Mouse (Mus musculus) CH12.LX (cell line): ENCODE measurements at regions not wholly inside any gene's neighbourhood (a gene's known extent, or its start where the extent isn't known, plus 50 kb on each side); places are given as distances from the start of the nearest gene placed in this dataset.

Experiments used
- DNase-seq: peaks from one replicate; pipeline ENCODE4 v3.0.0-alpha.2; 2013; ENCODE audit errors: extremely low read depth
- H3K27ac ChIP-seq: 2 replicates; pipeline ENCODE4 v1.5.1; 2012; ENCODE audit warnings: low read depth, mild to moderate bottlenecking, control low read depth, moderate library complexity; ENCODE audit not compliant: insufficient read depth
- H3K27me3 ChIP-seq: replicated peaks from 2 replicates; pipeline ENCODE3; 2012; ENCODE audit warnings: inconsistent platforms
- H3K36me3 ChIP-seq, 2 experiments: replicated peaks in 1 of 2; 2 replicates each; pipeline versions ENCODE3 to v1.6.1; 2012; ENCODE audit warnings: inconsistent platforms in 1 of 2, low read length in 1 of 2, mild to moderate bottlenecking in 1 of 2, mixed read lengths in 1 of 2, moderate library complexity in 1 of 2; ENCODE audit not compliant: control insufficient read depth in 1 of 2, insufficient read depth in 1 of 2
- H3K4me1 ChIP-seq, 2 experiments: 2 replicates each; pipeline ENCODE4 v1.6.1; 2012; ENCODE audit warnings: inconsistent platforms in 1 of 2, moderate library complexity in 1 of 2; ENCODE audit not compliant: insufficient read depth in 2 of 2, control insufficient read depth in 1 of 2
- H3K4me2 ChIP-seq: 2 replicates; pipeline ENCODE4 v1.6.1; 2012; ENCODE audit warnings: low read depth, mild to moderate bottlenecking, control low read depth; ENCODE audit not compliant: poor library complexity, insufficient read depth, severe bottlenecking
- H3K4me3 ChIP-seq, 3 experiments: fragments of 150-350 bp in 1 of 3; sonication (generic) in 1 of 3; replicated peaks in 1 of 3; 2 replicates each; pipeline versions ENCODE3 to v1.5.1; 2011 to 2012; ENCODE audit warnings: low read depth in 2 of 3, low read length in 2 of 3, mild to moderate bottlenecking in 2 of 3, moderate library complexity in 2 of 3, control low read depth in 1 of 3, improper control_type of control experiment in 1 of 3, inconsistent platforms in 1 of 3, mixed read lengths in 1 of 3; ENCODE audit not compliant: poor library complexity in 1 of 3
- H3K79me2 ChIP-seq: replicated peaks from 2 replicates; pipeline ENCODE4 v1.6.1; 2012; ENCODE audit warnings: mild to moderate bottlenecking, moderate library complexity; ENCODE audit not compliant: control insufficient read depth, poor library complexity, insufficient read depth, severe bottlenecking; ENCODE audit errors: extremely low read depth
- H3K9ac ChIP-seq: 2 replicates; pipeline ENCODE4 v1.6.1; 2012; ENCODE audit warnings: low read depth, mild to moderate bottlenecking, control low read depth, moderate library complexity; ENCODE audit not compliant: insufficient read depth
- H3K9me3 ChIP-seq: replicated peaks from 2 replicates; pipeline ENCODE3; 2012; ENCODE audit warnings: low read length, inconsistent platforms, mixed read lengths
- BHLHE40 ChIP-seq: IDR thresholded peaks from 2 replicates; pipeline ENCODE4 v1.6.1; 2011; ENCODE audit warnings: mild to moderate bottlenecking, low read depth, low read length, improper control_type of control experiment
- ELF1 ChIP-seq: IDR thresholded peaks from 2 replicates; pipeline ENCODE4 v1.6.1; 2014; ENCODE audit warnings: low read depth, mild to moderate bottlenecking, inconsistent platforms, low read length, improper control_type of control experiment
- IRF4 ChIP-seq: IDR thresholded peaks from 2 replicates; pipeline ENCODE4 v1.6.1; 2014; ENCODE audit warnings: low read depth, mild to moderate bottlenecking, inconsistent platforms, low read length, improper control_type of control experiment
- KAT2A ChIP-seq: IDR thresholded peaks from 2 replicates; pipeline ENCODE4 v1.6.1; 2012; ENCODE audit warnings: low read length, improper control_type of control experiment, inconsistent platforms; ENCODE audit not compliant: insufficient replicate concordance
- MYC ChIP-seq: IDR thresholded peaks from 2 replicates; pipeline ENCODE4 v1.6.1; 2011; ENCODE audit warnings: low read depth, mild to moderate bottlenecking, improper control_type of control experiment, low read length
- POLR2A ChIP-seq: IDR thresholded peaks from 2 replicates; pipeline ENCODE4 v1.6.1; 2011; ENCODE audit warnings: low read depth, mild to moderate bottlenecking, improper control_type of control experiment, low read length
- POLR2AphosphoS2 ChIP-seq: IDR thresholded peaks from 2 replicates; pipeline ENCODE4 v1.6.1; 2011; ENCODE audit warnings: low read depth, low read length, improper control_type of control experiment
- RAD21 ChIP-seq: IDR thresholded peaks from 2 replicates; pipeline ENCODE4 v1.6.1; 2011; ENCODE audit warnings: low read depth, mild to moderate bottlenecking, low read length, improper control_type of control experiment, moderate library complexity
- RCOR1 ChIP-seq: conservative IDR thresholded peaks from 2 replicates; pipeline ENCODE4 v1.6.1; 2012; ENCODE audit warnings: low read depth, mild to moderate bottlenecking, inconsistent platforms, low read length, improper control_type of control experiment
- USF1 ChIP-seq: IDR thresholded peaks from 2 replicates; pipeline ENCODE4 v1.6.1; 2014; ENCODE audit warnings: low read depth, mild to moderate bottlenecking, inconsistent platforms, low read length, improper control_type of control experiment
- ZMIZ1 ChIP-seq: IDR thresholded peaks from 2 replicates; pipeline ENCODE4 v1.6.1; 2012; ENCODE audit warnings: low read depth, mild to moderate bottlenecking, inconsistent platforms, low read length, improper control_type of control experiment
- ZNF384 ChIP-seq: IDR thresholded peaks from 2 replicates; pipeline ENCODE4 v1.6.1; 2012; ENCODE audit warnings: low read depth, low read length, improper control_type of control experiment, inconsistent platforms
- dilution Hi-C: fragments of 300-500 bp; cut with MboI; formaldehyde crosslinking; loops from 2 replicates; pipeline ENCODE4 v1.14.3; 2020; ENCODE audit warnings: low sequenced_read_pairs; ENCODE audit not compliant: extremely low pct_unique_long_range_greater_than_20kb, extremely low pct_ligation_motif_present
- in situ Hi-C: fragments of 300-500 bp; cut with MboI; formaldehyde crosslinking; loops from 3 replicates; pipeline ENCODE4 v1.14.3; 2019; ENCODE audit warnings: low sequenced_read_pairs, low pct_ligation_motif_present, low pct_unique_long_range_greater_than_20kb, mixed read lengths

DNA sequence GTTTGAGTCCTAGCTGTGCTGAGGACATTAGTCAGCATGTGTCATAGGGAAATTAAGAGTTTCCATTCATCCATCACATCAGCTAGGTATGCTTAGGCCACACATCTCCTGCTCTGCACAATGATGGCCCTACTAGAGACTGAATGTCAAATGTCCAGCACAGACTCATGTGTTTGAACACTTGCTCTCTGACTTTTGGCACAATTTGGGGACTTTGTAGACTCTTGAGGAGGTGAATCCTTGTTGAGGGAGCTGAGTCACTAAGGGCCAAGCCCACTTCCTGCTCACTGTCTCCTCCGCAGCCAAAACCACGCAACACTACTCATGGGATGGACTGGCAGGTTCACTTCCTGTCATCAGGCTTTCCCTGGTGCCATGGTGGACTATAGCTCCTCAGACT, 308.2 kb downstream of the Sorl1 start:
- dilution Hi-C loops = no loop called here
- no peak for TF ChIP-seq RCOR1
- no peak for TF ChIP-seq RAD21

DNA sequence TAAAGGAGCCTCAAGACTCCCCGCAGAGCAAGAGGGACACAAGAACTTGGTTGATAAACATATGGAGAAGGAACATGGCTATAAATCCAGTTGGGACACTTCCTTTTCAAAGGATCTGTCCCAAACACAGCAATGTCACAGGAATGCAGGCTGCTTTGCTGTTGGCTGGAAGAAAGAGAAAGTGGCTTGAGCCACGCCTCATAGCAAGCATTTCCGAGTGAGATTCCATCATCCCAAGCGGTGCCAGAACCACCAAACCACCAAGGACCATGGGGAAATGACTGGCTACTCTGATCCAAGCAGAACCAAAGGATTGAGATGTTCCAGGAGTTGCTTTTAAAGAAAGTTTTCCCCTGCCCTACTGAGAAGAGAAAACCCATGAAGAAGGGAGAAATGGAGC, 314.8 kb downstream of the Sorl1 start:
- no peaks in the 10 kb centered on the region for H3K27me3 ChIP-seq
- TF ChIP-seq KAT2A (no peak), ZMIZ1 (no peak), MYC (no peak), RCOR1 (no peak), POLR2AphosphoS2 (no peak), ZNF384 (no peak)
- H3K4me2 ChIP-seq = no peak overlapping the region
- no peak overlapping the region for H3K9ac ChIP-seq
- peaks cover 4% of the 10 kb centered on the region for H3K9me3 ChIP-seq
- in situ Hi-C loops = no loop called here
- no peaks in the 10 kb centered on the region for H3K79me2 ChIP-seq
- no peaks in the 10 kb centered on the region for H3K36me3 ChIP-seq
- dilution Hi-C loops = no loop called here
- no peak for DNase-seq
- no peak overlapping the region for H3K4me3 ChIP-seq
- peaks cover 0 to 8% of the 10 kb centered on the region in 2 experiments; a peak in 2 of 4 replicates for H3K4me1 ChIP-seq
- H3K27ac ChIP-seq = no peak overlapping the region

More for the DNA sequence above, 308.2 kb downstream of the Sorl1 start:
- no peak for DNase-seq
- peaks cover 0 to 4% of the 10 kb centered on the region in 2 experiments; a peak in 1 of 4 replicates for H3K4me1 ChIP-seq
- H3K27me3 ChIP-seq = no peaks in the 10 kb centered on the region
- no peak overlapping the region for H3K4me3 ChIP-seq
- no peak overlapping the region for H3K9ac ChIP-seq
- H3K79me2 ChIP-seq = no peaks in the 10 kb centered on the region
- no peak overlapping the region for H3K27ac ChIP-seq
- H3K9me3 ChIP-seq = no peaks in the 10 kb centered on the region
- no peaks in the 10 kb centered on the region for H3K36me3 ChIP-seq
- in situ Hi-C loops = no loop called here
- H3K4me2 ChIP-seq = no peak overlapping the region

- Histone ChIP-seq H3K79me2 (no peaks in the 10 kb centered on the region), H3K9me3 (peaks cover 4% of the 10 kb centered on the region), H3K9ac (no peak overlapping the region), H3K4me3 (no peak overlapping the region), H3K27me3 (no peaks in the 10 kb centered on the region), H3K36me3 (no peaks in the 10 kb centered on the region), H3K4me2 (no peak overlapping the region), H3K4me1 (peaks cover 0 to 8% of the 10 kb centered on the region in 2 experiments; a peak in 2 of 4 replicates), H3K27ac (no peak overlapping the region)
- DNase-seq = no peak
- dilution Hi-C loops (no loop called here), in situ Hi-C loops (no loop called here)
- TF ChIP-seq BHLHE40 (no peak), POLR2A (no peak), USF1 (no peak), IRF4 (no peak), ELF1 (no peak)
Measured at GRCm38 (mm10) chr9:41808791-41809190, 315.3 kb downstream of the Sorl1 start.
